In genomic region chr4:109981871-109982680, GRCm38 (mm10) we compare ENCODE assay signal across 8 mouse cellular contexts. TPM values are rescaled to one million over a fixed set of nuclear protein-coding genes. Genes with fewer than 3 reads are reported as not detected.
DNase-seq lines count a peak whose midpoint lies in the region; ATAC-seq lines count a peak whose summit lies in the region.

No protein-coding gene starts in this region.

- no peak overlapping the region for H3K9ac ChIP-seq in embryonic facial prominence, embryonic 15.5 days
- H3K9ac ChIP-seq in intestine, embryonic 16.5 days (ENCODE audit: low read depth, low read length) = no peak overlapping the region
- no peak overlapping the region for H3K9ac ChIP-seq in neural tube, embryonic 13.5 days

- H3K4me1 ChIP-seq in embryonic facial prominence, embryonic 15.5 days = peaks cover 50% of the 10 kb centered on the region
- H3K4me1 ChIP-seq in intestine, embryonic 16.5 days (ENCODE audit: control insufficient read depth, insufficient read depth, low read length) = peaks cover 27% of the 10 kb centered on the region
- H3K4me1 ChIP-seq in neural tube, embryonic 13.5 days (replicated peaks) = peaks cover 42% of the 10 kb centered on the region

- H3K27ac ChIP-seq in embryonic facial prominence, embryonic 15.5 days (replicated peaks) = no peak overlapping the region
- no peak overlapping the region for H3K27ac ChIP-seq in intestine, embryonic 16.5 days (ENCODE audit: low read length)
- H3K27ac ChIP-seq in neural tube, embryonic 13.5 days (replicated peaks) = no peak overlapping the region

- H3K27me3 ChIP-seq in embryonic facial prominence, embryonic 15.5 days = peaks cover 99% of the 10 kb centered on the region
- peaks cover 95% of the 10 kb centered on the region for H3K27me3 ChIP-seq in intestine, embryonic 16.5 days (replicated peaks; ENCODE audit: control insufficient read depth, insufficient read depth, low read length)
- H3K27me3 ChIP-seq in neural tube, embryonic 13.5 days = peaks cover 97% of the 10 kb centered on the region

- no peaks in the 10 kb centered on the region for H3K36me3 ChIP-seq in embryonic facial prominence, embryonic 15.5 days
- no peaks in the 10 kb centered on the region for H3K36me3 ChIP-seq in intestine, embryonic 16.5 days (ENCODE audit: control insufficient read depth, insufficient read depth, low read length)
- no peaks in the 10 kb centered on the region for H3K36me3 ChIP-seq in neural tube, embryonic 13.5 days

- H3K4me3 ChIP-seq in embryonic facial prominence, embryonic 15.5 days (replicated peaks) = peak overlapping the region; percentile 40
- H3K4me3 ChIP-seq in intestine, embryonic 16.5 days (ENCODE audit: low read length) = peak overlapping the region; percentile 39
- H3K4me3 ChIP-seq in neural tube, embryonic 13.5 days = peak overlapping the region; percentile 25

- no peak for ATAC-seq in embryonic facial prominence, embryonic 15.5 days (ENCODE audit: insufficient number of reproducible peaks, low FRiP score, low TSS enrichment, low read depth)
- 0 out of 2 replicates have a peak, but pooled peaks have one; percentile 20 for ATAC-seq in intestine, embryonic 16.5 days
- ATAC-seq in neural tube, embryonic 13.5 days (ENCODE audit: low read depth) = no peak

- peak overlapping the region; percentile 64 for H3K4me2 ChIP-seq in embryonic facial prominence, embryonic 15.5 days (replicated peaks)
- peak overlapping the region; percentile 52 for H3K4me2 ChIP-seq in intestine, embryonic 16.5 days (ENCODE audit: low read depth, low read length)
- peak overlapping the region; percentile 48 for H3K4me2 ChIP-seq in neural tube, embryonic 13.5 days

- H3K9me3 ChIP-seq in embryonic facial prominence, embryonic 15.5 days (replicated peaks) = no peaks in the 10 kb centered on the region
- H3K9me3 ChIP-seq in intestine, embryonic 16.5 days (ENCODE audit: control insufficient read depth, low read length) = no peaks in the 10 kb centered on the region
- no peaks in the 10 kb centered on the region for H3K9me3 ChIP-seq in neural tube, embryonic 13.5 days

- intact Hi-C loops in left cerebral cortex, postnatal 14 days (cut with DNase I) = loop anchor here (5.0 kb wide), 2 partner anchors 220 to 305 kb away; no protein-coding TSS in a partner anchor

- peak; percentile 9 to 14 for DNase-seq in layer of hippocampus, postnatal 36 days
- DNase-seq in layer of hippocampus, adult 9-11 months = no peak
- no peak for DNase-seq in left cerebral cortex, postnatal 14 days (ENCODE audit: low spot score in 2 of 2)
- DNase-seq in thymus, postnatal 25 days = no peak
- no peak for DNase-seq in right cerebral cortex, postnatal 36 days (ENCODE audit: low spot score in 2 of 2)

- 3% methylated on average over 98 of the region's 99 CpGs for WGBS in embryonic facial prominence, embryonic 15.5 days
- under 1% methylated on average over 93 of the region's 99 CpGs for WGBS in intestine, embryonic 16.5 days
- WGBS in neural tube, embryonic 13.5 days = under 1% methylated on average over 77 of the region's 99 CpGs

RNA-seq across cellular contexts. Expression of gene Dmrta2, which starts 4.2 kb away (rescaled TPM):
- 1 to 10 TPM; 4.2 to 4.9 TPM for total RNA-seq in layer of hippocampus, postnatal 36 days (2021)
- 0.50 and 0.89 TPM in 2 replicates for polyA plus RNA-seq in embryonic facial prominence, embryonic 15.5 days (2015; fragmentation: Nextera tagmentation; extraction: Ambion mirVana)
- polyA plus RNA-seq in intestine, embryonic 16.5 days (2015; fragmentation: Nextera tagmentation; extraction: Ambion mirVana) = 0.07 TPM in 1 of 2 replicates, not detected in the other
- 0.14 and 0.17 TPM in 2 replicates for polyA plus RNA-seq in neural tube, embryonic 13.5 days (2015; fragmentation: Nextera tagmentation; extraction: Ambion mirVana)
- 1 to 10 TPM; 2.5 to 3.9 TPM for total RNA-seq in left cerebral cortex, postnatal 14 days (2021)

Comparison
In these comparisons a context has a peak if more than half of its experiments do, and no peak if none do; other contexts are left out.
1. DNase-seq: peak in layer of hippocampus, postnatal 36 days (2 of 2); none in layer of hippocampus, adult 9-11 months (single experiment), left cerebral cortex, postnatal 14 days (0 of 2), thymus, postnatal 25 days (single experiment) and right cerebral cortex, postnatal 36 days (0 of 2).
2. Peak in every context shown above with its lines, with median percentiles within 50 percentile points of each other: H3K4me2 ChIP-seq and H3K4me3 ChIP-seq.